Mouse (Mus musculus) forebrain, embryonic 10.5 days (tissue): ENCODE results near the gene Atg7. TPM values are rescaled to one million over a fixed set of nuclear protein-coding genes. Genes with fewer than 3 reads are reported as not detected.

Experiments
- DNase-seq: peaks from one replicate; pipeline ENCODE4 v3.0.0-alpha.2; 2017; ENCODE audit warnings: low spot score; ENCODE audit errors: extremely low spot score
- H3K27ac ChIP-seq: fragments of 300-500 bp; sonication (generic); 2 replicates; pipeline ENCODE4 v1.5.1; 2016; ENCODE audit warnings: mild to moderate bottlenecking
- H3K27me3 ChIP-seq: fragments of 300-500 bp; sonication (generic); 2 replicates; pipeline ENCODE4 v1.6.1; 2016; ENCODE audit warnings: mild to moderate bottlenecking; ENCODE audit not compliant: poor library complexity, severe bottlenecking
- H3K36me3 ChIP-seq: fragments of 300-500 bp; sonication (generic); replicated peaks from 2 replicates; pipeline ENCODE4 v1.6.1; 2016; ENCODE audit warnings: mild to moderate bottlenecking, moderate library complexity
- H3K4me1 ChIP-seq: fragments of 300-500 bp; sonication (generic); 2 replicates; pipeline ENCODE4 v1.6.1; 2016
- H3K4me3 ChIP-seq: fragments of 300-500 bp; sonication (generic); 2 replicates; pipeline ENCODE4 v1.5.1; 2016; ENCODE audit warnings: mild to moderate bottlenecking, moderate library complexity
- H3K9me3 ChIP-seq: fragments of 300-500 bp; sonication (generic); 2 replicates; pipeline ENCODE4 v1.6.1; 2016; ENCODE audit warnings: mild to moderate bottlenecking, moderate library complexity
- WGBS: fragments of 180-500 bp; shearing (Covaris S2); methylation state at CpG from one replicate; pipeline ENCODE4 v1.1.7; 2016; 5-methylcytosine and 5-hydroxymethylcytosine counted together
- polyA plus RNA-seq: library from polyadenylated mRNA; unstranded; fragments of >200 nt; fragmentation: Nextera tagmentation; extraction: Ambion mirVana; gene quantifications from 2 replicates; pipeline ENCODE4 v1.2.1, GENCODE M21; 2016

Gene Atg7
- polyA plus RNA-seq, 1 experiment from 2014 or later, result 21.3 TPM

DNA sequence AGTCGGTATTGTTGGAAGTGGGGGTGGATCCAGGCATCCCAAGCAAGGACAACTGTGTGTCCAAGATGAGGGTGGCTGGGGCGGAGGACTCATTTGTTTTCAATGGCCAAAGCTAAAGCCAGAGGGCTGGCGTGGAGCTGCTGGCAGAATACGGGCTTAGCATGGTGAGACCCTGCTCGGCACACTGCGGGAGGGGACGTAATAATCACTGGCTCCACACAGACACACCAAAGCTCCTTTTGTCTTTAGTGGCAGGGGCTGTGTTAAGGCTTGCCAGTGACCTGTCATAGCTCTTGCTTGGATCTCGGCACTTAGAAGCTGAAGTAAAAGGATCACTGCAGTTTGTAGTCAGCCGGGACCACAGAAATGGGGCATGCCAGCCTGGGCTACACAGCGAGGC is 257.3 kb downstream of the Atg7 start:
- Histone ChIP-seq H3K27me3 (no peaks in the 10 kb centered on the region), H3K36me3 (peaks cover 49% of the 10 kb centered on the region), H3K27ac (peak overlapping the region; percentile 74), H3K9me3 (no peaks in the 10 kb centered on the region; the same call in 1 of the 2 replicates), H3K4me1 (peaks cover 65% of the 10 kb centered on the region), H3K4me3 (peak overlapping the region; percentile 29)
- 32% methylated on average over 10 of the region's 10 CpGs for WGBS
- no peak for DNase-seq

GRCm38 (mm10) chr6:114901321-114901824 is 258.5 kb downstream of the Atg7 start:
- peak; percentile 78 for DNase-seq
- H3K27me3 ChIP-seq, result no peaks in the 10 kb centered on the region
- 11% methylated on average over 12 of the region's 12 CpGs for WGBS
- no peaks in the 10 kb centered on the region; the same call in 1 of the 2 replicates for H3K9me3 ChIP-seq
- H3K4me3 ChIP-seq, result peak overlapping the region; percentile 27
- peaks cover 76% of the 10 kb centered on the region for H3K4me1 ChIP-seq
- peaks cover 38% of the 10 kb centered on the region for H3K36me3 ChIP-seq
- peak overlapping the region; percentile 74 for H3K27ac ChIP-seq

GRCm38 (mm10) chr6:114901921-114902320 is 259.0 kb downstream of the Atg7 start:
- Histone ChIP-seq H3K4me3 (peak overlapping the region; percentile 27), H3K9me3 (no peaks in the 10 kb centered on the region), H3K27ac (peak overlapping the region; percentile 74), H3K27me3 (no peaks in the 10 kb centered on the region), H3K4me1 (peaks cover 82% of the 10 kb centered on the region), H3K36me3 (peaks cover 32% of the 10 kb centered on the region)
- 33% methylated on average over 4 of the region's 4 CpGs for WGBS
- DNase-seq, result no peak

DNA sequence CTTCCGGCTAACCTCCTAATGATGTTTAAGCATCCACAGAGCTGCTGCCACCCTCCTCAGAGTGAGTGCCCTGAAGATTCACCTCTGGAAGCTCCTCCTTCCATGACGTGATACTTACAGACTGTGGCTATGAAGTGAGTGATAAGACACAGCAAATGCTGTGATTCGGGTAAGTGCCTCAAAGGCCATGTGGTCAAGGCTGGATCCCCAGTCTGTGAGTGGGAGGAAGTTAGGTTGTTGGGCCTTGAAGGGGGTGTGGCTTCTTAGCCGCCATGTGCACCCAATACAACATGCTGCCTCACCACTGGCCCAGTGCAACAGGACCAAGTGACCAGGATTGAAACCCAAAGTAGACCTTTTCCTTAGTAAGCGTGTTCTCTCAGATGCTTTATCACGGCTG is 261.3 kb downstream of the Atg7 start:
- Histone ChIP-seq H3K4me3 (no peak overlapping the region), H3K4me1 (peaks cover 90% of the 10 kb centered on the region), H3K36me3 (peaks cover 20% of the 10 kb centered on the region), H3K9me3 (no peaks in the 10 kb centered on the region; the same call in 1 of the 2 replicates), H3K27me3 (no peaks in the 10 kb centered on the region), H3K27ac (0 out of 2 replicates have a peak overlapping the region, but pooled peaks have one; percentile 3)
- 87% methylated on average over 6 of the region's 6 CpGs for WGBS
- no peak for DNase-seq

DNA sequence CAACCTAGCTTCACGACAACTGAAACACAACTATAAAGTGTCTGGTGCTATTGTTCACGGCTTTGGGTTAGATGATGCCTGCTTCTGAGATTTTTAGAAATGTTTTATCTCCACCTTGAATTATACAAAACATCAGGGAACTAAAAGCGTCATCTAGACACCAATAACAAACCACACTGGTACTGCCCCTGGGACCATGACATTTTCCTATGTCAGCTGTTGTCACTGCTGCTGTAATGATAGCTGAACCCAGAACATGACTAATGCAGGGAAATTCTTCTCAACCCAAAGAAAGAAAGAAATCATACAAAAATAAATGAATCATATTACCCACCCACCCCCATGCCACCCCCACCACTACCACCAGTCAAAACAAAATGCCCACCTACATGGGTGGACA is 261.9 kb downstream of the Atg7 start:
- 92% methylated on average over 3 of the region's 3 CpGs for WGBS
- H3K27ac ChIP-seq, result no peak overlapping the region
- H3K27me3 ChIP-seq, result no peaks in the 10 kb centered on the region
- no peak for DNase-seq
- peaks cover 17% of the 10 kb centered on the region for H3K36me3 ChIP-seq
- peaks cover 85% of the 10 kb centered on the region for H3K4me1 ChIP-seq
- H3K9me3 ChIP-seq, result no peaks in the 10 kb centered on the region; the same call in 1 of the 2 replicates
- no peak overlapping the region for H3K4me3 ChIP-seq

- DNase-seq, result no peak
- Histone ChIP-seq H3K36me3 (peaks cover 17% of the 10 kb centered on the region), H3K4me3 (no peak overlapping the region), H3K27me3 (no peaks in the 10 kb centered on the region), H3K27ac (0 out of 2 replicates have a peak overlapping the region, but pooled peaks have one; percentile 31), H3K4me1 (peaks cover 78% of the 10 kb centered on the region), H3K9me3 (no peaks in the 10 kb centered on the region; the same call in 1 of the 2 replicates)
- WGBS, result 89% methylated on average over 8 of the region's 8 CpGs
These were observed 262.5 kb downstream of the Atg7 start for GRCm38 (mm10) chr6:114905253-114906028.

- Histone ChIP-seq H3K36me3 (peaks cover 17% of the 10 kb centered on the region), H3K9me3 (no peaks in the 10 kb centered on the region; the same call in 1 of the 2 replicates), H3K4me1 (peaks cover 72% of the 10 kb centered on the region), H3K27ac (0 out of 2 replicates have a peak overlapping the region, but pooled peaks have one; percentile 31), H3K4me3 (no peak overlapping the region), H3K27me3 (no peaks in the 10 kb centered on the region)
- 87% methylated on average over 5 of the region's 5 CpGs for WGBS
- DNase-seq, result no peak
These were observed 263.3 kb downstream of the Atg7 start for GRCm38 (mm10) chr6:114906209-114906608.

DNA sequence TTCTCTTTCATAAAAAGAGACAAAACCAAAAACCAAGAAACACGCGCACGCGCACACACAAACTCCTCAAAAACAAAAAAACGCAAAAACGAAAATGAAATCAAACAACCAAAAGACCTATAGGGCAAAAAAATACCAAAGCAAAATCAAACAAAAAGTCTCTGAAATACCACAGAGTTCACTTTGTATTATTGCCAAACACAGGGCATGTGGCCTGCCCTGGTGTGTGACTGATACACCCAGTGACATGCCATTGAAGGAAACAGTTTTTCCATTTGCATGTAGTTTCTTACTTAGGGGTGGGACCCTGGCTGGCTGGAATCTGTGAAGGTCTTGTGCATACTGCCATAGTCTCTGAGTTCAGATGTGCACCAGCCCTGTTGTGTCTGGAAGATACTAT is 264.6 kb downstream of the Atg7 start:
- no peak overlapping the region for H3K27ac ChIP-seq
- 95% methylated on average over 6 of the region's 6 CpGs for WGBS
- peaks cover 17% of the 10 kb centered on the region for H3K36me3 ChIP-seq
- no peak for DNase-seq
- peaks cover 72% of the 10 kb centered on the region for H3K4me1 ChIP-seq
- no peaks in the 10 kb centered on the region; the same call in 1 of the 2 replicates for H3K9me3 ChIP-seq
- H3K27me3 ChIP-seq, result no peaks in the 10 kb centered on the region
- no peak overlapping the region for H3K4me3 ChIP-seq

- no peak overlapping the region for H3K4me3 ChIP-seq
- no peaks in the 10 kb centered on the region; the same call in 1 of the 2 replicates for H3K9me3 ChIP-seq
- no peak overlapping the region for H3K27ac ChIP-seq
- peaks cover 73% of the 10 kb centered on the region for H3K4me1 ChIP-seq
- peaks cover 17% of the 10 kb centered on the region for H3K36me3 ChIP-seq
- WGBS, result 93% methylated on average over 7 of the region's 7 CpGs
- no peak for DNase-seq
- no peaks in the 10 kb centered on the region for H3K27me3 ChIP-seq
These were observed 266.9 kb downstream of the Atg7 start for GRCm38 (mm10) chr6:114909801-114910200.

Other genes with a start within 250 kb of the Atg7 start
- gene Hrh1, start 245.2 kb upstream of the Atg7 start, polyA plus RNA-seq, result 0.17 and 0.21 TPM in 2 replicates